Mouse (Mus musculus) kidney, postnatal 4 days (tissue): Measurements from ENCODE around the gene Sh3pxd2a.

Experiments
- DNase-seq, 2 experiments: peaks; one replicate each; pipeline ENCODE4 v3.0.0; 2021; ENCODE audit warnings: mixed read lengths in 2 of 2

Sh3pxd2a gene

GRCm38 (mm10) chr19:47367271-47367879 lies 96.8 kb downstream of the Sh3pxd2a start:
- DNase-seq: no peak

DNA sequence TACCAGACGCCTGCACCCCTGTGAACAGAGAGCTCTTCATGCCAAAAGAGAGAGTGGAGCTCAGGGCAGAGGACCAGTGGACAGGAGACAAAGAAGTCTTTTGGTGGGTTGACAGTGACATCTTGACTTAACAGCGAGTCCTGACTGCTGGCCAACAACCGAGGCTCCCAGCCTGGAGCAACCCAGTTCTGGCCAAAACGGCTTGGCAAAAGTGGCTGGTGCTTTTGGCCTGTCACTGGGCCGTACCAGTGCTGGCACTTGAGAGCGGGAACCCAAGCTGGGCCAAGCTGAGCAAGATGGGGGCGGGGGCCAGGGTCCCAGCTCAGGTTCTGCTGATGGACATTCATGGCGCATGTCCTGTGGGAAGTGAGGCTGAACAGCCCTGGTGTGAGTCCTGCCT lies 97.6 kb downstream of the Sh3pxd2a start:
- no peak for DNase-seq

DNA sequence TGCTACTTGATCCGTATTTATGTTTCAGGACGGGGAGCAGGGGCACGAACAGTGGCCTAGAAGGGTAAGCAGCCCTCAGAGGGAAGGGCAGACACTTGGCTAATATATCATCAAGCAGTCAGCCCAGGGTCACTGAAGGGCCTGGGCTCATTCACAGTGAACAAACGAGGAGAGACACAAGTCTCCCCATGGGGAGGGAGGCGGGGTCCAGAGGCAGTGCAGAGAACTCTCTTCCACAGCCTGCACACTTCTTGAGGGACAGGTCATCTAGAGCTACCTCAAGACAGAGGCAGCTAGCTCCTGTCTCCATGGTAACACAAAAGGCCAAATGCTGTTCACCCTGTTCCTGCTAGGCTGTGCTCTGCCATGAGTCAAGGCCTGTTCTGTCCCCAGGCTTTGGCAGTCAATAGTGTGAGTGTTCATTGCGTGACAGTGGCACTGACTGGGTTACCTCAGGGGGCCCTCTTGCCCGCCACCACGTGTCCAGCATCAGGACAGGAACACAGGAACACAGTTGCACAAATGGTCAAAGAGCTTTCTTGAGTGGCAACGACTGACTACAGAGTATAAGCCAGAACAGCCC lies 101.0 kb downstream of the Sh3pxd2a start:
- DNase-seq: no peak

GRCm38 (mm10) chr19:47360921-47361320 lies 103.3 kb downstream of the Sh3pxd2a start:
- DNase-seq: no peak

DNA sequence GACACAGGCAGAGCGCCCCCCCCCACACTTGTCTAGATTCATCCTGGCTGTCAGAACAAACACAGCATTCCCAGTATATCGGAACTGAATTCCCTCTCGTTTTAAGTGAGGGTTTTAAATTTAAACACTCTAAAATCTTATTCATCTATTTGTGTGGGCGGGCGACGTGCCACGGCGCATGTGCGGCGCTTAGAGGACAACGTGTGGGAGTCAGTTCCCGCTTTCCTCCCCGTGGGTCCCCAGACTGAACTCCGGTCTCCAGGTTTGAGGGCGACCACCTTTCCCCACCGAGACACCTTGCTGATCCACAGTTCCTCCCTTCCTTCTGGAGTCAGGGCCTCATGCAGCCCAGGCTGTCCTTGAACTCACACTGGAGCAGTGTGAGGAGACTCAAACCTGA lies 104.2 kb downstream of the Sh3pxd2a start:
- DNase-seq: no peak

GRCm38 (mm10) chr19:47359166-47359931 lies 104.9 kb downstream of the Sh3pxd2a start:
- peak; percentile 66 to 74 for DNase-seq

- no peak for DNase-seq
Observed at GRCm38 (mm10) chr19:47357297-47357696, 106.9 kb downstream of the Sh3pxd2a start.

DNA sequence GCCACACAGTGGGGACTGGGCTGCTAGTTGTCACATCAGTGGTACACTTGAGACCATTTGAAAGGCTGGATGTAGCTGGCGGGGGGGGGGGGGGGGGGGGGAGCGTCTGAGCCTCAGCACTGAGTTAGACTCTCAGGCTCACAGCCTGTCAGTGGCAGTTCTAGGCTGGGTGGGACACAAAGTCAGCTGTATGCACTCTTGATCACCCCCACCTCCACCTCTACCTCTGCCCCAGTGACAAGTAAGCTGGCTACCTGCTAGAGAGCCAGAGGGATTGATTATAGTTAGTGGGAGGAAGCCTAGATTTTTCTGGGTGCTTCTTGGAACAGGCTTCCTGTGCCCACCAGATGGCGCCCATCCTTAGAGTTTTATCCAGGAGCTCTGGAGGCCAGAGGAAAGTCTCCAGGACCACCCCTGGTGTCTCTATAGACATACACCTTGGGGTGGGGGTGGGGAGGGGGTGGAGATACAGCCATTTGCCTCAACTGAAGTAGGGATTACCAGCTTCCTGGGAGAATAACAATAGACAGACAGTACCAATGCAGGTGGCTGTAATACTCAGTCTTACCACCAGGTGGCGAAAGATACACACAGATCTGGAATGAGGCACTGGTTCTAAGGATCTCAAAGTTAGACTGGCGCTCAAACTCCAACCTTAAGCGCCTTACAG lies 107.9 kb downstream of the Sh3pxd2a start:
- peak; percentile 91 for DNase-seq

- DNase-seq: no peak
Observed at GRCm38 (mm10) chr19:47354456-47354855, 109.7 kb downstream of the Sh3pxd2a start.

DNA sequence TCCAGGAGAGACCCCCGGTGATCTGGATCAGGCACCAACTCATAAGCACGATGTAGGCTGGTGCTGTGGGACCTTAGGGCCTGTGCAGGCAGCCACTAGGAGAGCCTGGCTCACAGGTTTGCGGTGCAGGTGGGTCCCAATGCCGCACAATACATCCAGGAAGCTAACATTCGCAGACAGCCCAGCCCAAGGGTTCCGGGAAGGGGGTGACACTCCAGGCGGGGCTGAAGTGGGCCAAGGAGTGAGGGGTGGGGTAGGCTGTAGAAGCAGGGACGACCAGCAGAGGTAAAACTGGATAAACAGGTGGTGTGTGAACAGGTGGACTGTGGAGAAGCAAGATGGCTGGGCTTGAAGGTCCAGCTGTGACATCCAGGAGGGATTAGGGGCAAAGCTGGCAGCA lies 115.2 kb downstream of the Sh3pxd2a start:
- DNase-seq: no peak

- no peak for DNase-seq
Observed at GRCm38 (mm10) chr19:47348395-47349016, 115.7 kb downstream of the Sh3pxd2a start.

DNA sequence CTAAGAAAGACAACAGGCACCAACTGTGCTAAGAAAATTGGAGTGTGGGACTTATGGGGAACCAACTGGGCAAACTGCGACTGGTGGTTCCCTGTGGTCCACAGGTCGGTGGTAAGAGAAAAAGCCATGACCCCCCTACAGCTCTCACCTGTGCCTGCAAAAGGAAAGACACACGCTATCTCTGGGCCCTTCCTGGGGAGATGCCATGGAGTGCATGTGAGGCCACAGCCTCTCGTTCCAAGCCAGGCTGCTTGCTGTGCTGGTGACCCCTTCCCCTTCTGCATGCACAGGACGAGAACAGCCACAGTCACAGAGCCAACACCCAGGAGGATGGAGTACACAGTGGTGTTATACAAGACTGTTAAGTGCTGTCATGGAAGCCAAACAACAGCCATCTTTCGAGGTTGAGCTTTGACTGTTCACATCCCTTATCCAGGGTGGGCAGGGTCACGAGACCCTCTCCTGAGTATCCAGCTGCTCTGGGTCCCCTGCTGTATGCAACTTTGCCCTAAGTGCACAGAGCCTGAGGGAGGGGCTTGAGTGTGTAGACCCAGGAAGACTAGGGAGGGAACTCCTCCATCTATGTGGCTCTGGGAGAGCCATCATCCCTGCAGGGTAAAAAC lies 117.1 kb downstream of the Sh3pxd2a start:
- DNase-seq: no peak

GRCm38 (mm10) chr19:47346606-47347005 lies 117.6 kb downstream of the Sh3pxd2a start:
- DNase-seq: no peak

DNA sequence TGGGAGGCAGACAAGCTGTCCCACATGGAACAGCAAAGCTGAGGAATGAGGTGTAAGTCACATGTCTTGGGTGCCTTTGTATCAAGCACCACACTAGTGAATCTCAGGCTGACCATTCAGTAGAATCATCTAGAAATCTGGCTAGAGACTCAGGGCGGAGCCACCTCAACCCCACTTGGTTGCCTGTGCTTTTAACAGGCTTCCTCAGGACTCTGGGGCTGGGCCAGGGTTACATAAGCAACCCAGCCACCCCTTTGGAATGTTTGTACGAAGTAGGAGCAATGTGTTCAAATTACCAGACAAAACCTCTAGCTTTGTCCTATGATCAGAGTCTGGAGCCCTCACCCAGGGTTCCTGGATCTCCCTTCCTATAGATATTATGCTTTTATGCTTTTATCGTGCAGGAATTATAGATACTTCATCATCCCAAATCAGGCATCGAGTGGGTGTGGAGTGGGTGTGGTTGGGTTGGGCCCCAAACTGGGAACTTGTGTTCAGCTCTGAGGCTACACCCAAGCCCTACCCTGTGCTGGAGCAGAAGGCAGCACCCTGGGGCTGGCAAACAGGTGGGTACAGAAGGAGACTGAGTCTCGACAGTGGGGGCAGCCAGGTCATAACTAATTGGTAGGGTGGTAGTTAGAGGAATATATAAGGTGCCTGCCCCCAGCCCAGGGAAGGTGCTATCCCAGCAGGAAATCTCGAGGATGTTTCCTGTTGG lies 118.2 kb downstream of the Sh3pxd2a start:
- DNase-seq: no peak

- DNase-seq: peak; percentile 51 to 60
Observed at GRCm38 (mm10) chr19:47343422-47343821, 120.8 kb downstream of the Sh3pxd2a start.

- peak; percentile 92 to 93 for DNase-seq
Observed at GRCm38 (mm10) chr19:47339165-47339564, 125.0 kb downstream of the Sh3pxd2a start.

DNA sequence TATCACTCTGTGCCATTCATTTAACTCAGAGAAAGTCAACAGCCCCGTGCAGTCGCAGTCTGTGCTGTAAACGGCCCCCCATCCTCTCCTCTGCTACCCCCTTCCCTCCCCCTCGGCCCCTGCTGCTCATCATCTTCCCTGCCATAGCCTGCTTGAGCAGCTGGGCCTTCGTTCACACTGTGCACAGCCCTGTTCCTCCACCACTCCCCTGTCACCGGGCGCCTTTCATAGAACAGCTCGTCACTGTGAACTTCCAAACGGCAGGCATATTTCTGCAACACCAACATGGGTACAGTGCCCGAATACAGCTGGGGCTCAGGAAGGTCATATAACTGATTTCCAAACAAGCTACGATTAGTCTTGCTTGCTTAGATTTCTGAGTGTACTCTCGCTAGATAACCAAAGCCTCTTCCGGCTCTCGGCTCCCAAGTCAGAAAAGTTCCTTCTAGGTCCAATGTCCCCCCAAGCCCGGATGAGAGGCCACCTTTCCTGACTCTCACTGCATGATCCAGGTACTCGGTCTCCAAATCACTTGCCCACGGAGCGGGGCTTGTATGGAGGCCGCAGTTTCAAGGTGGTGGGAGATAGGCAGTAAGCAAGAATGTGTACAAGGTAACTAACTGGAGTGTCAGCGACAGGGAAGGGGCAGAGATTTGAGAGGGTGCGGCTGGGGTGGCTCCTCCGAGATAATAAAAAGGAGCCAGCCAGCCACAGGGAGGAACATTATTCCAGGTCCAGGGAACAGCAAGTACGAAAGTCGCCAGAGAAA lies 125.6 kb downstream of the Sh3pxd2a start:
- DNase-seq: no peak

GRCm38 (mm10) chr19:47337743-47338142 lies 126.5 kb downstream of the Sh3pxd2a start:
- DNase-seq: peak; percentile 96 to 98

- DNase-seq: no peak
Observed at GRCm38 (mm10) chr19:47337191-47337590, 127.0 kb downstream of the Sh3pxd2a start.

DNA sequence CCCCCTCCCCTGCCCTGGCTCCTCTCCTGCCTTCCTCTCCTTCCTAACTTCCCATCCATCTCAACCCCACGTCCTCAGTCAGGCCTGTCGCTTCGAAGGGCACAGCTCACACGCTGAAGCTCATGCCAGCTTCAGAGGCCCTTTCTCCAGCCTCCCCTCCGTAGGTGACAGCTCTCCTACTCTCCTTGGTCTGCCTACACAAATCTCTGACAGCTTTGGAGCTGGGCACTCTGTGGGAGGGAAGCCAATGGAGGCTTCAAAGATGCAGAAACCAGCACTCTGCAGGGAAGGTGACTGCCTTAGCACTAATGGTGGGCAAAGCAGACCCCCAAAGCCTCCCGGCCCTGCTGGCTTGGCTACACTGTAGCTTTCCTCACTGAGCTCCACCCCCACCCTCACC lies 128.9 kb downstream of the Sh3pxd2a start:
- no peak for DNase-seq

- no peak for DNase-seq
Observed at GRCm38 (mm10) chr19:47334713-47335112, 129.5 kb downstream of the Sh3pxd2a start.
